Mouse (Mus musculus): ENCODE measurements around the gene Gm10322.

Gm10322 gene

GRCm38 (mm10) chr10:59602891-59603290 is 13.0 kb upstream of the Gm10322 start:
- peak; percentile 65 to 69 for DNase-seq

GRCm38 (mm10) chr10:59603843-59604242 is 12.0 kb upstream of the Gm10322 start:
- no peak for DNase-seq

GRCm38 (mm10) chr10:59604879-59605464 is 10.9 kb upstream of the Gm10322 start:
- no peak for DNase-seq

GRCm38 (mm10) chr10:59613276-59613675 is 2.6 kb upstream of the Gm10322 start:
- peak; percentile 27 to 44 for DNase-seq

- peak; percentile 72 to 79 for DNase-seq
Measured at GRCm38 (mm10) chr10:59614141-59614540, 1.7 kb upstream of the Gm10322 start.

- DNase-seq, result peak; percentile 31 to 57
Measured at GRCm38 (mm10) chr10:59615411-59615810, 452 bp upstream of the Gm10322 start.

GRCm38 (mm10) chr10:59616522-59616921 is 659 bp downstream of the Gm10322 start, which contains the start of gene Mcu:
Mcu (minus strand) TSS chr10:59616692.
- peak; percentile 97 to 98 for DNase-seq

GRCm38 (mm10) chr10:59617776-59618175 is 1.9 kb downstream of the Gm10322 start:
- DNase-seq, result no peak

GRCm38 (mm10) chr10:59621355-59621754 is 5.5 kb downstream of the Gm10322 start:
- DNase-seq, result no peak

- DNase-seq, result peak; percentile 57 to 58
Measured at GRCm38 (mm10) chr10:59623496-59623895, 7.6 kb downstream of the Gm10322 start.

- no peak for DNase-seq
Measured at GRCm38 (mm10) chr10:59628641-59629505, 13.0 kb downstream of the Gm10322 start.

- no peak for DNase-seq
Measured at GRCm38 (mm10) chr10:59629506-59629782, 13.6 kb downstream of the Gm10322 start.

GRCm38 (mm10) chr10:59636048-59636447 is 20.2 kb downstream of the Gm10322 start:
- DNase-seq, result no peak

- no peak for DNase-seq
Measured at GRCm38 (mm10) chr10:59636751-59637533, 21.1 kb downstream of the Gm10322 start.

GRCm38 (mm10) chr10:59637596-59638124 is 21.8 kb downstream of the Gm10322 start:
- DNase-seq, result no peak

GRCm38 (mm10) chr10:59638576-59638975 is 22.7 kb downstream of the Gm10322 start:
- DNase-seq, result no peak

- DNase-seq, result no peak
Measured at GRCm38 (mm10) chr10:59642659-59643377, 27.0 kb downstream of the Gm10322 start.

- no peak for DNase-seq
Measured at GRCm38 (mm10) chr10:59643645-59644044, 27.8 kb downstream of the Gm10322 start.

GRCm38 (mm10) chr10:59644710-59645109 is 28.8 kb downstream of the Gm10322 start:
- DNase-seq, result no peak

GRCm38 (mm10) chr10:59645153-59645552 is 29.3 kb downstream of the Gm10322 start:
- no peak for DNase-seq

- DNase-seq, result no peak
Measured at GRCm38 (mm10) chr10:59646821-59647378, 31.0 kb downstream of the Gm10322 start.

GRCm38 (mm10) chr10:59656799-59657198 is 40.9 kb downstream of the Gm10322 start:
- DNase-seq, result no peak

All from cerebellum, adult 18-20 months (tissue).